Mouse (Mus musculus): Measurements from ENCODE around the gene P3h1. TPM values are rescaled to one million over a fixed set of nuclear protein-coding genes. Genes with fewer than 3 reads are reported as not detected.

P3h1 gene
- total and polyA plus RNA-seq, 3 experiments: 15.7 to 30.2 TPM; not detected in 1

GRCm38 (mm10) chr4:119190618-119191017 is 42.1 kb upstream of the P3h1 start:
- Histone ChIP-seq H3K4me3 (ENCODE audit: control insufficient read depth in 1 of 2, insufficient read depth in 1 of 2, low read depth in 2 of 2, low read length in 2 of 2) (peak overlapping the region; percentile 74 to 96), H3K79me2 (ENCODE audit: control insufficient read depth, insufficient read depth, low read length, poor library complexity) (peaks cover 43% of the 10 kb centered on the region), H3K9ac (ENCODE audit: control insufficient read depth, low read depth, low read length, poor library complexity, severe bottlenecking) (peak overlapping the region; percentile 98), H3K9me3 (replicated peaks; ENCODE audit: insufficient read depth, low read length) (no peaks in the 10 kb centered on the region), H3K4me1 (ENCODE audit: control insufficient read depth in 1 of 2, insufficient read depth in 2 of 2, low read length in 2 of 2) (peaks cover 21 to 52% of the 10 kb centered on the region in 2 experiments), H3K27me3 (ENCODE audit: control insufficient read depth in 1 of 2, insufficient read depth in 2 of 2, low read length in 2 of 2) (no peaks in the 10 kb centered on the region), H3K36me3 (ENCODE audit: control insufficient read depth in 1 of 2, insufficient read depth in 2 of 2, low read length in 2 of 2) (peaks cover 0 to 63% of the 10 kb centered on the region in 2 experiments; a peak in 2 of 4 replicates), H3K27ac (ENCODE audit: control insufficient read depth, low read depth, low read length) (peak overlapping the region; percentile 100)
- TF ChIP-seq ELF1 (IDR thresholded peaks at IDR 0.05; ENCODE audit: low read depth, low read length): no peak
- peak; percentile 86 for TF ChIP-seq MYB (IDR thresholded peaks at IDR 0.05; ENCODE audit: low read depth, low read length)
- peak; percentile 94 for TF ChIP-seq GATA1 (IDR thresholded peaks at IDR 0.05; ENCODE audit: low read depth, low read length)
- peak; percentile 86 for TF ChIP-seq TBP (IDR thresholded peaks at IDR 0.05; ENCODE audit: low read depth, low read length)
- TF ChIP-seq SIN3A (IDR thresholded peaks at IDR 0.05; ENCODE audit: low read length): peak; percentile 88
- no peak for TF ChIP-seq ZC3H11A (IDR thresholded peaks at IDR 0.05; ENCODE audit: low read depth, low read length)
- peak; percentile 61; the same call in 1 of the 2 replicates for TF ChIP-seq BHLHE40 (IDR thresholded peaks at IDR 0.05; ENCODE audit: borderline replicate concordance, low read depth, low read length)
- TF ChIP-seq MXI1 (IDR thresholded peaks at IDR 0.05; ENCODE audit: low read depth, low read length): peak; percentile 92
- TF ChIP-seq ZNF384 (IDR thresholded peaks at IDR 0.05; ENCODE audit: low read depth, low read length): no peak
- no peak for TF ChIP-seq USF1 (IDR thresholded peaks at IDR 0.05; ENCODE audit: low read depth, low read length)
- no peak for TF ChIP-seq SMC3 (IDR thresholded peaks at IDR 0.05; ENCODE audit: low read depth, low read length)
- TF ChIP-seq ETS1 (IDR thresholded peaks at IDR 0.05; ENCODE audit: low read depth, low read length): peak; percentile 82
- TF ChIP-seq POLR2AphosphoS2 (IDR thresholded peaks at IDR 0.05; ENCODE audit: low read length): no peak; the same call in 1 of the 2 replicates
- TF ChIP-seq HCFC1 (IDR thresholded peaks at IDR 0.05; ENCODE audit: low read depth, low read length): no peak
- peak; percentile 47; the same call in 1 of the 2 replicates for TF ChIP-seq ZMIZ1 (IDR thresholded peaks at IDR 0.05; ENCODE audit: low read depth, low read length)
- TF ChIP-seq MAX (IDR thresholded peaks at IDR 0.05; ENCODE audit: low read length): peak; percentile 81
- TF ChIP-seq KAT2A (conservative IDR thresholded peaks at IDR 0.05; ENCODE audit: low read depth, low read length): no peak
- peak; percentile 50; the same call in 1 of the 2 replicates for TF ChIP-seq MAZ (IDR thresholded peaks at IDR 0.05; ENCODE audit: low read depth, low read length)
- TF ChIP-seq EP300 (IDR thresholded peaks at IDR 0.05; ENCODE audit: low read depth in 1 of 2, low read length in 2 of 2): peak; percentile 88 to 96
- TF ChIP-seq MYC (IDR thresholded peaks at IDR 0.05; ENCODE audit: low read depth, low read length): peak; percentile 94
- peak; percentile 66 for TF ChIP-seq RCOR1 (IDR thresholded peaks at IDR 0.05; ENCODE audit: low read depth, low read length)
- peak; percentile 29 to 68; a peak in 2 of 4 replicates for TF ChIP-seq POLR2A (IDR thresholded peaks at IDR 0.05; ENCODE audit: control insufficient read depth in 1 of 2, insufficient read depth in 1 of 2, low read depth in 1 of 2, low read length in 2 of 2, poor library complexity in 1 of 2)
- TF ChIP-seq NELFE (IDR thresholded peaks at IDR 0.05; ENCODE audit: low read depth, low read length): 0 out of 2 replicates have a peak, but pooled peaks have one; percentile 40
- peak; percentile 93 for TF ChIP-seq TCF12 (IDR thresholded peaks at IDR 0.05; ENCODE audit: low read depth, low read length)
- peak; percentile 86 for TF ChIP-seq TAL1 (IDR thresholded peaks at IDR 0.05; ENCODE audit: low read length)
- DNase-seq (ENCODE audit: low read depth, low spot score): peak; percentile 94
